Mouse (Mus musculus) left cerebral cortex, adult 9 months (tissue): ENCODE data around the gene Zfp689.
"Not testable (repeated sequence)": the region's sequence is repeated elsewhere in the genome, so short reads cannot be mapped to it uniquely, and the experiment has no call there.

Source experiments
- DNase-seq, 2 experiments: peaks; one replicate each; pipeline ENCODE4 v3.0.0; 2022; ENCODE audit warnings: low spot score in 2 of 2

The Zfp689 gene

GRCm38 (mm10) chr7:127470743-127471645, 22.0 kb upstream of the Zfp689 start:
- peak; percentile 94 to 96 for DNase-seq

- no peak for DNase-seq
Observed at GRCm38 (mm10) chr7:127470011-127470715, 21.2 kb upstream of the Zfp689 start.

DNA sequence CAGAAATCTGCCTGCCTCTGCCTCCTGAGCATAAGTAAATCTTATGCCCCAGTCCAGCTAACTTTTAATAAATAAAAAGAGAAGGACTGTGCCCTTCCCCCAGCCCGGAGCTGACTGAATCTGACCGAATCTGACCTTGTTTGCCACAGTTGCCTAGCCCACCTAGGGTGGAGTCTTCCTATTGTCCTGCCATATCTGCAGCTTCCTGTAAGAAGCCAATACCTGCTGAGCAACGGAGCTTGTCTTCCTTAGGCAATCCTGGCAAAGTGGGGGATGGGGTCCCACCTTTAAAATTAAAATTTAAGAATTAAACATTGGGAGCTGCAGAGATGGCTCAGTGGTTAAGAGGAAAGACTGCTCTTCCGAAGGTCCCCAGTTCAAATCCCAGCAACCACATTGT, 17.6 kb upstream of the Zfp689 start:
- no peak for DNase-seq

GRCm38 (mm10) chr7:127465670-127466069, 16.7 kb upstream of the Zfp689 start:
- DNase-seq = not testable (repeated sequence)

DNA sequence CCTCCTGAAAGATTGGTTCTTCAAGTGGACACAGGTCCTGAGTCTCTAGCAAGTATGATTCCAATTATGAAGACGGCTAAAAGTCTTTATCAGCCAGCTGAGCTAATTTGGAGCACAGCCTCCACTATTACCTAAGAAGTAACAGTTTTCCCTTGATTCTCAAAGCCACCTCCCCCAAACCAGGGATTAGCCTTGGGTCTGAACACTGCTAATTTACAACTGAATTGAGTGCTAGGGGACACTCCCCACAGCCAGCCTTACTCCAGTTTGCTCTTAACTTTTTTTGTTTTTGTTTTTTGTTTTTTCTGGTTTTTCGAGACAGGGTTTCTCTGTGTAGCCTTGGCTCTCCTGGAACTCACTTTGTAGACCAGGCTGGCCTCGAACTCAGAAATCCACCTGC, 16.2 kb upstream of the Zfp689 start:
- DNase-seq = no peak

DNA sequence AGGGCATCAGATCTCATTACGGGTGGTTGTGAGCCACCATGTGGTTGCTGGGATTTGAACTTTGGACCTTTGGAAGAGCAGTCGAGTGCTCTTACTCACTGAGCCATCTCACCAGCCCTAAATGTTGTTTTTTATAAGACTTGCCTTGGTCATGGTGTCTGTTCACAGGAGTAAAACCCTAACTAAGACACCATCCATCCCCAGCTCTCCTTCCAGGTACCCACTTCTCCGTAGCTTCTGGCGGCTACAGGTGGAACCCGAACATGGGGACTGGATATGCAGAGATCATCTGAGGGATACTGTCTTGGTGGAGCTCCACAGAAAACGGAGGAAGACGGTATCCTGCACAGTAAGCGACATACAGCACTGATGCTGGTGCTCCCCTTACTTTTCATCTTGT, 10.4 kb upstream of the Zfp689 start, which contains the start of gene Prr14:
Gene Prr14, plus strand, starts transcription at position 301 of the 400 bp plus-strand sequence.
- not testable (repeated sequence) for DNase-seq

DNA sequence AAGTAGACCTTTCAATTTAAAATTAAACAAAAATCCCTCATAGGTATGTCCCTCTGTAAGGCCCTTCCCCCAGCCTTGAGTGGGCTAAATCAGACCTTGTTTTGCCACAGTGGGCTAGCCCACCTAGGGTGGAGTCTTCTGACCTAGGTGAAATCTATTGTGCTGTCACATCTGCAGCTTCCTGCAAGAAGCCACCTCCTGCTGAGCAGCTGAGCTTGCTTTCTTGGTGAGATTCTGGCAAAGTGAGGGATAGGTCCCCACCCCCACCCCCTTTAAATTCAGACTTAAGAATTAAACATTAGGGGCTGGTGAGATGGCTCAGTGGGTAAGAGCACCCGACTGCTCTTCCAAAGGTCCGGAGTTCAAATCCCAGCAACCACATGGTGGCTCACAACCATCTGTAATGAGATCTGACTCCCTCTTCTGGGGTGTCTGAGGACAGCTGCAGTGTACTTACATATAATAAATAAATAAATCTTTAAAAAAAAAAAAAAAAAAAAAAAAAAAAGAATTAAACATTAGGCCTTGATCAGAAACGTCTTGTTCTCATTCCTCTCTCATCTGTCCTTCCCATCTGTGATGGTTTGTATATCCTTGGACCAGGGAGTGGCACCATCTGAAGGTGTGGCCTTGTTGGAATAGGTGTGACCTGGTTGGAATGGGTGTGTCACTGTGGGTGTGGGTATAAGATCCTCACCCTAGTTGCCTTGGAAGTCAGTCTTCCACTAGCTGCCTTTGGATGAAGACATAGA, 9.6 kb upstream of the Zfp689 start:
- not testable (repeated sequence) for DNase-seq

DNA sequence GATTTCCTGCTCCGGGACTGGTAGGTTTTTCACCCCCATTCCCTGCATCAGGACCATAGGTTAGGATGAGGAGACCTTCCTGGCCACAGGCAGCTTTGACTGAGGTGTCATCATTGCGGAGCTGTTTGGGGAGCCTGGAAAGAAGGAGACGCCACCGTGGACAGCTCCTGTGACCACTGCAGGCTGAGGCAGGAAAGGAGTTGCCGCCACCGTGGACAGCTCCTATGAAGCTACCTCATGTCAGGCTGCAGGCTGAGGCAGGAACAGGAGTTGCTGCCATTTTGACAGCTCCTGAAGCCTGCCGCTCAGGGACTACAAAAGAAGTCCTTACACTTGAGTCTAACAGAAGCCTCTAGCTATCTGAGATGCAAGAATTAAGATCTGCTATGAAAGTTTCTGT, 5.9 kb upstream of the Zfp689 start:
- no peak for DNase-seq

DNA sequence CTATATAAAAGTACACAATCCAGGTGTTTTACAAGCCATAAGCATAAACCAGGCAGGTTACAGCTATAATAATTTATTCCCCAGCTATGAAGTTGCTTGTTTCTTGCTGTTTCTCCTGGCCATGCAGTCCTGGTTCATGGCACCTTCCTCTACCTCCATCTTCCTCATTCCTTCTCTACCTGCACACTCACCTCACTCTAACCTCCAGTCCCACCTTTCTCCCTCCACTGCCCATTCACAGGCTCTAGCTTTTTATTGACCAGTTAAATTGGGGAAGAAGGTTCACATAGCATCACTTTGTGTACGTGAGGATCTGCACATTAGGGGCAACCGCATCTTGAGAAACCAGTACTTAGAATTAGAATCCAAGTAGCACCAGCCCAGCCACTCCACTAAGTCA, 4.1 kb upstream of the Zfp689 start:
- no peak for DNase-seq

DNA sequence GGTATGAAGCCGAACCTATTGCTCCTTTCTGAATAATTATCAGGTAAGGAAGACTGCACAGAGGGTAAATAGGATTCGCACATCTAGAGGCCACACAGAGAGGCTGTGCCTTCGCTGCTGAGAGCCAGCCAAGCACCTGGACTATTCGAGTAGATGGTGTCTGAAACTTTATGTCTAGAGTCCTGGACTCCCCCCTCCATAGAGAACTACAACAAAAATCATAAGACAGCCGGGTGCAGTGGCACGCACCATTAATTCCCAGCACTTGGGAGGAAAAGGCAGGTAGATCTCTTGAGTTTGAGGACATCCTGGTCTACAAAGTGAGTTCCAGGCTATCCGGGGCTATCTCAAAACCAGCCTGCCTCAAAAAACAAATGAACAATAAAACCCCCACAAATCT, 1.0 kb upstream of the Zfp689 start:
- DNase-seq = no peak

DNA sequence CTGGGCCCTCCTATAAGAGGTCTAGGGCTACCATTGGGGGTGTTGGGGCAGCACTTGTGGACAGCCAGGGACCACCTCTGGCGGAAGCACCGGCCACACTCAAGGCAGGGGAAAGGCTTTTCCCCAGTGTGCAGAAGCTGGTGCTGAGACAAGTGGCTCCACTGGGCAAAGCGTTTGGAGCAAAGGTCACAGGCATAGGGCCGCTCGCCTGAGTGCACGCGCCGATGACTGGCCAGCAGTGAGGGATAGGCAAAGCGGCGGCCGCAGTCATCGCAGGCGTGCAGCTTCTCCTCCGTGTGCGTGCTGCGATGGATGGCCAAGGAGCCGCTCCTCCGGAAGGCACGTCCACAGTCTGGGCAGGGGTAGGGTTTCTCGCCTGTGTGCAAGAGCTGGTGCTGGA, 5.0 kb downstream of the Zfp689 start:
- no peak for DNase-seq

GRCm38 (mm10) chr7:127437724-127438123, 11.2 kb downstream of the Zfp689 start:
- no peak for DNase-seq

DNA sequence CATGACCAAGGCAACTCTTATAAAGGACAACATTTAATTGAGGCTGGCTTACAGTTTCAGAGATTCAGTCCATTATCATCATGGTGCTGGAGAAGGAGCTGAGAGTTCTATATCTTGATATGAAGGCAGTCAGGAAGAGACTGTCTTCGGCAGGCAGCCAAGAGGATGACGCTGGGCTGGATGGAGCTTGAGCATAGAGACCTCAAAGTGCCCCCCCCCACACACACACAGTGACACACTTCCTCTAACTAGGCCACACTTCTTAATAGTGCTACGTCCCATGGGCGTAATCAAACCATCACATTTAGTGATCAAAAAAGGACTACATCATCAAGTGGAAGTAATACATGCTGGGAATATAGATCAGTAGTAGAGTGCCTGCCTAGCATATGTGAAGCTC, 13.8 kb downstream of the Zfp689 start:
- no peak for DNase-seq

GRCm38 (mm10) chr7:127426354-127426753, 22.6 kb downstream of the Zfp689 start:
- no peak for DNase-seq

- DNase-seq = no peak
Observed at GRCm38 (mm10) chr7:127425911-127426310, 23.0 kb downstream of the Zfp689 start.

DNA sequence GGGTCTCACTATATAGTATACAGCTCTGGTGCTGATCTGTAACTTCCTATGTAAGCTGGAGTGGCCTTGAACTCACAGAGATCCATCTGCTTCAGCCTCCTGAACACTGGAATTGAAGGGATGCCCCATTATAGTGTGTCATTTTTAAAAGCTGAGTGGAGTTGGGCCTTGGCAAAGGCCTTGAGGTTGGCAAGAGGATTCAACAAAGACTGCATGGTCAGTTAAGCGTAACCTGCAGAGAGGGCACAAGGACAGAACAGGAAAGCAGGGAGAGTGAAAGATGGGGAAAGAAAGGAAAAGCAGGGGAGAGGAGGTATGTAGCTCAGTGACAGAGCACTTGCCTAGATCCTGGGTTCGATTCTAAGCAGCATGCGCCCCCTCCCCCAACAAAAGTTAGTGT, 23.7 kb downstream of the Zfp689 start:
- no peak for DNase-seq

DNA sequence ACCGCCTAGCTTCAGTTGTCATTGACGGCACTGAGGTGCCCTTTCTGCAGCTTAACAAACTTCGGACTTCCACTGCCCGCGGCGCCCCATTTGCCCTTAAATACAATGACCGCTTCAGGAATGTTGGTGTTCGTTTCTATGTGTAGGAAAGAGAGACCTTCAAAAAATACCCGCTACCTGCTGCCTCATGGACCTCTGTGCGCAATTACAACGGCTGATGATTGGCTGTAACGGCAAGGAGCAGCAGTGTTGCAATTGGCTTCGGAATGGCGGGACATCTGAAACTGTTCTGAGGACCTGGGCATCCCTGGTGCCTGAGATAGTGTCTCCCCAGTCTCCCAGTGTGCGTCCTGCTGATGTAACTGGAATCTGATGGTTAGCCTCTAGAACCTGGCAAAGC, 26.7 kb downstream of the Zfp689 start:
- DNase-seq = peak in 1 of 2 experiments; percentile 48

- peak; percentile 66 to 90 for DNase-seq
Observed at GRCm38 (mm10) chr7:127421388-127422191, 27.4 kb downstream of the Zfp689 start, which contains the start of gene Zfp688. Zfp688 (minus strand) TSS chr7:127422068.

GRCm38 (mm10) chr7:127411418-127411817, 37.5 kb downstream of the Zfp689 start:
- DNase-seq = no peak

- peak; percentile 58 to 93 for DNase-seq
Observed at GRCm38 (mm10) chr7:127406002-127406987, 42.7 kb downstream of the Zfp689 start, which contains the start of gene Zfp764. Zfp764 (minus strand) TSS chr7:127406822.
